Mouse (Mus musculus): ENCODE results near the gene Slc25a17.
A peak's percentile ranks its signal among the peaks of the same experiment; 100 is the strongest.

Gene Slc25a17

DNA sequence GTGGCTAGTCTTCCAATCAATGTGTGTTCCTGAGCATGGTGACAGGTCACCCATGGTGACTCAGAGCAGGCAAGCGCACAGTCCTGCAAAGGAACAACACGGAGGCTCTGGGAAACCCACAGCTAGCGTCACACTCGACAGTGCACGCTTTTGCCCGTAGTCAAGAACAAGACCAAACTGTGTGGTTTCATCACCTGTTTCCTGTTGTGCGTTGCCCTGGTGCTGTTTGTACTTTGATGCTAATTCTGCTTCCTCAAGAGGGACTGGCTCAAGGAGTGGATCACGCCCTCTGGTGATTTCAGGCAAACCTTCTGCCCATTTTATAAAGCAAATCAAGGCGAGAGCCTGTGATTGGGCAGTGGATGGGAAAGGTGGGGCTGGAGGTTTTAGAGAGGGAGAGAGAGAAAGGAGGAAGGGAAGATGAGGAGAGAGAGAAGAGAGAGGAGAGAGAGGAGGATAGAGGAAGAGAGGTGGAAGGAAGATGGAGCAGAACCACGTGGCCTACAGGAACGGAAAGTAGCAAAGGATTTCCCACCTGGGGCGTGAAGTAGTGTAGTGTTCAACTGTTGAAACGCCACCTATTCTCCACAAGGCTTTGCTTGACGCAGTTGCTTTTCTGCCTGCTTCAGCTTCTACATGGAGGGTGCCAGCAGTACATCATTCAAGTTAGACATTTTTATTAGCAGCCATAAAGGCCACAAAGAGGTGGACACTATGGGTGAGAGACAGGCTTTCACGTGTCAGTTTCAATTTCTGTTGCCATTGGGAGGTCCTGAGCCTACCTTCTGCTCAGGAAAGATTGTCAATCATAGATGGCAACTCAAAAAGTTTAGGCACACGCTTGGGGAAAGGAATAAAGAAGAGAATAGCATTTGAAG lies 59.2 kb downstream of the Slc25a17 start:
- DNase-seq (ENCODE audit: low read depth): no peak

DNA sequence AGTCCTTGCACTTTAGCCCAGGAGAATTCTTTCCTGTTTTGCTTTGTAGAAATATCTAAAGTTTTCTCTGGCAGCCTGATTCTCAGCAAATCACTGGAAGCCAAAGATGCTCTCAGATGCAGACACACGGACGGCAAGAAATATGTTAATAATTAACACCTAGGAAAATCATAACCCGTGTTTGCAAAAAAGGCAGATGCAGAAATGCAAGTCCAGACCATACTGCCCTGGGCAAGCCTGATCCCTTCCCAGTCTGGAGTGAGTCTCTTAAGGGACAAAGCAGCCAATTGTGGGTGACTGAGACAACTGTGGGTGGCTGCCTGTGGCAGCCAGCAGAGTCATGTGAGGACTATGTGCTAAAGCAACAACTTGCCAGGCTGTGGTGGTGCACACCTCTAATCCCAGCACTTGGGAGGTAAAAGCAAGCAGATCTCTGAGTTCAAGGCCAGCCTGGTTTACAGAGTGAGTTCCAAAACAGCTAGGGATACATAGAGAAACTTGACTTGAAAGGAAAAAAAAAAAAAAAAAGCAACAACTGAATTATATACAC lies 60.0 kb downstream of the Slc25a17 start:
- no peak for DNase-seq (ENCODE audit: low read depth)

DNA sequence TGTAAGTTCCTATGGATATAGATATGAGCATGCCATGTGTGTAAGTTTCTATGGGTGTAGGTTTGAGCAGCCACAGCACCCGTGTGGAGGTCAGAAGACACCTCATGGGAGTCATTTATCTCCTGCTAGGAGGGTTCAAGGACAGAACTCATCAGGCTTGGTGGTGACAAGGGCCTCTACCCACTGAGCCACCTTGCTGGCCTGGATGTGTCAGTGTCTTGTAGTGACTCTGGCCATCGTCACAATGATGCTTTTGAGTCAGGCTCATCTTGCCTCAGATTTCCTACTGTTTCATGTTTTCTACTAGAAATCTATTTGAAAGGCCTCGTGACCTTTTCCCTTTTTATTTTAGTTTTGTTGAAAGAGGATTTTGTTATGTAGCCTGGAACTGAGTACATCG lies 61.1 kb downstream of the Slc25a17 start:
- DNase-seq (ENCODE audit: low read depth): no peak

DNA sequence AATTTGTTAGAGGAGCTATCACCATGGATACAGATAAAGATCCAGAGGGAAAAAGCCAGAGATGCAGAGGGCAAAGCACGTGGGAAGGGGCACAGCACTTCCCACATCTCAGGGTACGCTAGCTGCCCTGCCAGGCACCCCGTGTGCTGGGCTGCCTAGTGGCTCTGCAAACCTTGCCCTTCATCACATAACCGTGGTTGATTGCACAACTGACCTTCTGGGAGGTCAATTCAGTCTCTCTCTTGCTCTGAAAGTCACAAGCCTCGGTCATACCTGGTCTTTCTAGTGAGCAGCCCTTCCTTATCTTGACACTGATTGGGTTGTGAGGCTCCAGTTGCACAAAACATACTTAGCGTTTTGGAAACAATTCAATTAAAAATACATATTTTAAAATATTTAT lies 62.4 kb downstream of the Slc25a17 start:
- no peak for DNase-seq (ENCODE audit: low read depth)

DNA sequence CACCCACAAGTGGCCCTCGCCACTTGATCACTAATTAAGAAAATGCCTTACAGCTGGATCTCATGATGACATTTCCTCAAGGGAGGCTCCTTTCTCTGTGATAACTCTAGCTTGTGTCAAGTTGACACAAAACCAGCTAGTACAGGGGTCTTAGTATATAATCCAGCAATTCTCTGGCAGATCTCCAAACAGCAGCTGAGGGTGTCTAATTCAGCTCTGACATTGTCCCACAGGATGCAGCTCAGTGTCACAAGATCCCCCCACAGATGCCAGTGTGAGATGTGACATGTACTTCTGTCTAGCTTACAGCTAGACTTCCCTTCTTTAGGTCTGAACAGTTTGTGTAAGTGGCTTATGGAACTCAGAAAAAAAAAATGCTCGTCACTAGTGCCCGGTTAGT lies 63.1 kb downstream of the Slc25a17 start:
- DNase-seq (ENCODE audit: low read depth): no peak

DNA sequence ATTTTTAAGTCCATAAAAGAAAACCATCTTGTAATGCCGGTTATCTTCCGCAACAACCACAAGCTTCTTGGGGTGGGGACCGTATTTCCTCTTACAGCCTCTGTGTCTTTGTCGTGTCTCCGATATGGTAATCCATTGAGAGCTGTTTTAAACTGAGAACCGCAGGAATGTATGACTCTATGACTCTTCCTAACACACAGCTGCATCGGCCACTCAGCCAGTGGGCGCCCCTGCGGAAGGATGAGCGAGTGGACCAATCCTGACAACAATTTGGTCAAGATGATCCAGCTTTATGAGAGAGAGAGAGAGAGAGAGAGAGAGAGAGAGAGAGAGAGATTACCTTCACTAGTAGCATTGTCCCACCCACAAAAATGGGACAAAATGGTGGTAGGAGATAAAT lies 65.7 kb downstream of the Slc25a17 start:
- no peak for DNase-seq (ENCODE audit: low read depth)

DNA sequence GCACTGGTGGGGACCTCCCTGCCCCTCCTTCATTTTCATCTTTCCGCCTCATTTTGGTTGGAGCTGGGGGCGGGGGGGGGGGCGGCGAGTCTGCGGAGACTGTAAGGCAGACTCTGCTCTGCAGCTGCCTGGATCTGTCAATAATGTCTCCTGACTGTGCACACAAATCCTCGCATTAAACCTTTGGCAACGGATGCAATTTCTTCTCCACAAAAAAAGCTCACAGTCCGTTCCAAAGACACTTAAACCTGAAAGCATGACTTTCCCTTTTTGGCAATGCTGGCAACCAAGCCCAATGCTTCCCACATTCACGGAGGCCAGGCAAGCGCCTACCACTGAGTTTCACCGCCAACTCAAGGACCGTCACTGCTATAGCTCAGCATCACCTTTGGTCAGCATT lies 66.2 kb downstream of the Slc25a17 start:
- no peak for DNase-seq (ENCODE audit: low read depth)

DNA sequence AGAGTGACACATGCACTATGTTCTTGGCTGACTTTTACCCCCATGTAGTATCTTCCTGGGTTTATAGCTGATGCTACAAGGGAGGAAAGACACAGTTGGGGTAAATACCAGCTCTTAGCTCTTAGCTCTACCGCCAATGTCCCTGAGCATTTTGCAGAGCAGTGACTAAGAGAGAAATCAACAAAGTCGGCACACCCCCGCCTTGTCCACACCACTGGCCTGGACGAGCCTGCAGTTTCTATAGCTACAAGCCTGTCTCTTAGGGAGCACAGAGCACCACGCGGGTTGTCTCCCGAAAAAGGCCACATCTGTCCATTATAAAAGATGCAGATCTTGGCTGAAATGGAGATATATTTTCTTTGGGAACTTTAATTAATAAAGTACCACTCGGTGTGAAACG lies 69.9 kb downstream of the Slc25a17 start:
- no peak for DNase-seq (ENCODE audit: low read depth)

DNA sequence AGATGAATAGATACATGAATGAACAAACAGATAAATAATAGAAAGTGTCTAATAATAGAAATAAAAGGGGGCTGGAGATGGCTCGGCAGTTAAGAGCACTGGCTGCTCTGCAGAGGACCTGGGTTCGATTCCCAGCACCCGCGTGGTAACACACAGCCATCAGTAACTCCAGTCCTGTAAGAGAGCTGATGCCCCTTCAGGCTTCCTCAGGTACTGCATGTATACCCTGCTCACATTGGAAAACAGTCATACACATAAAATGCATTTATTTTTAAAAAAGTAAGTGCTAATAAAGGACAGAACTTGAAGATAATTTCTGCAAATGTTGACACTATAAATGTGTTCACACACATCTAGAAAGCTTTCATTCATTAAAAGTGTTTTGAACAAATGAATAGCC lies 70.4 kb downstream of the Slc25a17 start:
- peak; percentile 8 for DNase-seq (ENCODE audit: low read depth)

DNA sequence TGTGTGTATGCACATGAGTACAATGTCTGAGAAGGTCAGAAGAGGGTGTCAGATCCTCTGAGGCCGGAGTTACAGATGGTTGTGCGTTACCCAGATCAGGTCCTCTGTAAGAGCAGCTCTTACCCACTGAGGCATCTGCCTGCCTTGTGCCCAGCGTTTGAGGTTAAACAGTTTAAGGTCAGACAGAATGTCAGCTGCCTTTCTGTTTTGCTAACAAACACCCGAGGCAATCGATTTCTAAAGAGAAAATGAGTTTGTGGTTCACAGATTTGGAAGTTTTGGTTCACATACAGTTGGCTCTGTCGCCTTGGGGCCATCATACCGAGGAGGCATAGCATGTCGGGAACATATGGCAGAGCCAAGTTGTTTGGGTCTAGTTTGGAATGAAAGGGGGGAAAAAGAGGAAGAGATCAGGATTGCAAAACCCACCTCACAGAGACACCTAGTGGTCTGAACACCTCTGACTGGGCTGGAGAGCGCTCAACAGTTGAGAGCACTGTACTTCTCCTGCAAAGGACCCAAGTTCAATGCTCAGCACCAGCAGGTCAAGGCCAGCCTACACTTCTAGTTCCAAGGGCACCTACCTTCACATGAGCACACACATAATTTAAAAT lies 76.4 kb downstream of the Slc25a17 start:
- DNase-seq (ENCODE audit: low read depth): no peak

DNA sequence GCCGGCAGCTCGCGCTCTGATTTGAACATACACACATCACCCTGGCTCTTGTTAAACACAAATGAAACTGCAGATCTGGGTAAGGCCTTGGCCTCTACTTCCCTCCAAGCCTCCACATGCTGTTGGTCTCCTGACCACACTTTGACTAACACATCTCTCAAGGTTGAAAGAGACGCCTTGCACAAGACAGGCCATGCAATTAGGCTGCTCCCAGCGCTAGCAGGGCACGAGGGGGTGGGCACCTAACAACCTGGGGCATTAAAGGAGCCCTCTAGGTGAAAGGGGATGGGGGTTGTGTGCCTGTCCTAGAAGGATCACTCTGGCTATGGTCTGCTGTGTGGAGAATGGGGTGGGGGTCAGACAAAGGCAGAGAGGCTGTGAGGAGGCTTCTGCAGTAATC lies 81.9 kb downstream of the Slc25a17 start:
- no peak for DNase-seq (ENCODE audit: low read depth)

DNA sequence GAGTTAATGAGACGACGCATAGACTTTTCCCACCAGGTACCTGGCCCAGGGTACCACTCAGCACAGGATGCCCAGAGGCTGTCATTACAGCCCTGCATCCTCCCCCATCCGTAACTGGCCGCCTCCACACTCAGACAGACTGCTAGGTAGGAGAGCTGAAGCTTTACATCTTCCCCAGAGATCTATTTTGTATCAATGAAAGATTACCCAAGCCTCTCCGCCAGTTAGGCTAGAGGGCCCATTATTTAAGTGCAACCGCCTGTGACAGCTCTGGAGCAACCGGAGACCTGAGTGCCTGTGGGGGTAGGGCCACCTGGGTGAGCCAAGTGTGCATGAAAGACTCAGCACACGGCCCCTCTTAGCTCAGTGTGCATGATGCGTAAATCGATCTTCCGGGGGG lies 82.7 kb downstream of the Slc25a17 start:
- no peak for DNase-seq (ENCODE audit: low read depth)

DNA sequence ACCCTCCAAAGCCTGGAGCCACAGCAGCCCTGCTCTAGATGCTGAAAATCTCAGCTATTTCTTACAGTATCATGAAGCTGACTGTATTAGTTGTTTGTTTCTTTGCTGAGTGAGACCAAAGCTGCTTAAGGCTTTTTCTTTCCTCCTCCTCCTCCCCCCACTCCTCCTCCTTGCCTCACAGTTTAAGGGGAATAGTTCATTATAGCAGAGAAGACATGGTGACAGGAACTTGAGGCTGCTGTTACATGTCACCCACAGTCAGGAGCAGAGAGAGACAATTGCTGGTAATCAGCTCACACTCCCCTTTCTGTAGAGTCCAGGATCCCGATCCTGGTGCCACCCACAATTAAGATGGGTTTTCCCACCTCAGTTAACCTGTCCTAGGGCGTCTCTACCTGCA lies 87.3 kb downstream of the Slc25a17 start:
- DNase-seq (ENCODE audit: low read depth): no peak

DNA sequence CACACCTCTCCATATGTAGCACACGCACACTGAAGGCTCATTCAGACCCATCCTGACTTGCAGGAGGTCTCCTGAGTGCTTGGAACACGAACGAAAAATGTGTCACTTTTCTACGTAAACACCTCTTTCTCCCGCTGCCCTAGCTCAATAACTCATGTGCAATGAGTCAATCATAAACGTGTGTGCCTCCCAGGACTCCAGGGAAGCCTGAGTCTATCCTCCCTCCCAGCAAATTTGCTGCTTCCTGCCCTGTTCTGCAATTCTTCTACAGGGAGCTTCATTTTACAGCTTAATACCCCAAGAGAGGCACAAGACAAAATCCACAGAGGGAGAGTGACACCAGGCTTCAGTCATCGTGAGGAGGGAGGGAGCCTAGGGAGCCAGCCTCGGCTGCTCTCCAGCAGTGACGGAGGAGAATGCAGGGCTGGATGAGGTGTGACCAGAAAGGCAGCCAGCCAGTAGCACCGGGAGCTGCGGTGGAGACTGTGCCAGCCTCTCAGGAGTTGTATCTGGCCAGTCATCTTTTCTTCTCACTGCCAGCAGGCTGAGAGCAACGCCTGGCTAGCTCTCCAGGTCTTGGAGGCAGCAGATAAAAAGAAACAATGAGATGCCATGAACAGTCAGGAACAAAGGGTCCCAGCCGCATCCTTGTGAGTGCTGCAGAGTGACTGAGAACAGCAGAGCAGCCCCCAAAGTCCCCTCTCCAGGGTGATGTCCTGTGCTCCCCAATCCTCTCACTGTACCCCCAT lies 88.1 kb downstream of the Slc25a17 start:
- no peak for DNase-seq (ENCODE audit: low read depth)

All from c-Kit-positive CD71-positive TER-119-negative erythroid progenitor cells, embryonic 14.5 days (primary cell).